Mouse (Mus musculus): ENCODE results near the gene Zfp574.

DNA sequence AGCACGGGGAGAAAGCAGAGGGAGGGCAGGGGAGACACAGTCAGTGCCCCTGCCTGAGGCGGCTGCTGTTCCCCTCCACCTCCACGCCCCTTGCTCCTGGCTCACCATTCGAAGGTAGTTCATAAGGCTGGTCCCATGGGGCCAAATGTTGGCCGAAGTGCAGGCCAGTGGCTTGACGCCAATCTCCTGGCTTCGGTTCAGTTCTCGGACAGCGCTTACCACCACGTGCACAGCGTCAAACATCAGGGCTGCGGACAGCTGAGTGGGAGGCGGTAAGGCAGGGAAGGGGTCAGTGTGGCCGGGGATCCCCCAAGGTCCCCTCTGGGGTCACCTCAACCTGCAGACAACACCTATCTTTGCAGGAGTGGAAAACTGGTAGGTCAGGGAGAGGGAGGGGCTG is 13.5 kb upstream of the Zfp574 start:
- TF ChIP-seq CTCF (IDR thresholded peaks at IDR 0.05; ENCODE audit: low read depth, low read length) (no peak), POLR2A (IDR thresholded peaks at IDR 0.05; ENCODE audit: borderline replicate concordance, low read depth, low read length) (no peak)

Data from bone marrow macrophage, adult 2 months (primary cell).